In the genomic region with DNA sequence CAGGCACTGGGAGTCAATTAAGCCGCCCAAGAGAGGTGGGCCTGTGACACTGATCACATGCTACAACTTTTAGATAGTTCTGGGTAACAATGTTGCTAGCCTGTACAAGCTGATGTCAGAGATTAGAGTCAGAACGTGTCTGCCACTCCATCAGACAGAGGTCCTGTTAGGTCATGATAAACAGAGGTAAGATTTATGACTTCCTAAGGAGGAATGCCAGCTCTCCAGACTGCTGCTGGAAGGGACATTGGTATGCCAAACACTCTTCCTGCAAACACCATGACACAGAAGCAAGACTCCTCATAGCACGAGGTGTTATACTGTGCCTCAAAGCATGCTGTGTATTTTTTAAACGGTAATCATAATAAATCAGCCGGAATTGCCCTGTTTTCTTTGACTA, we compare ENCODE assay signal across 18 mouse cellular contexts.
DNase-seq lines count a peak whose midpoint lies in the region; ATAC-seq and TF ChIP-seq lines count a peak whose summit lies in the region.
"Had no signal": no experiment of that assay in that cellular context is flagged by ENCODE, and none has a peak within 500 bp of the region (broad histone marks: within the 10 kb centered on the region; RNA-seq: fewer than 3 reads in every experiment).

No protein-coding gene starts in this region.

- no peak overlapping the region for H3K27ac ChIP-seq in kidney, embryonic 16.5 days (ENCODE audit: low read length)
- H3K27ac ChIP-seq in limb, embryonic 10.5 days: peak overlapping the region; percentile 50; the same call in 1 of the 2 replicates
- H3K27ac ChIP-seq in lung, postnatal 0 days (ENCODE audit: low read length): no peak overlapping the region
- H3K27ac ChIP-seq: forebrain, embryonic 12.5 days; heart, embryonic 13.5 days; hindbrain, embryonic 14.5 days; intestine, embryonic 15.5 days; macrophage; neural tube, embryonic 13.5 days had no signal

- H3K9me3 ChIP-seq in kidney, embryonic 16.5 days (ENCODE audit: low read length): no peaks in the 10 kb centered on the region
- H3K9me3 ChIP-seq in limb, embryonic 10.5 days (replicated peaks): no peaks in the 10 kb centered on the region
- H3K9me3 ChIP-seq in lung, postnatal 0 days (ENCODE audit: low read length): no peaks in the 10 kb centered on the region
- H3K9me3 ChIP-seq: forebrain, embryonic 12.5 days; heart, embryonic 13.5 days; intestine, embryonic 15.5 days; neural tube, embryonic 13.5 days had no signal

- no peaks in the 10 kb centered on the region for H3K36me3 ChIP-seq in kidney, embryonic 16.5 days (ENCODE audit: insufficient read depth, low read length)
- no peaks in the 10 kb centered on the region for H3K36me3 ChIP-seq in limb, embryonic 10.5 days
- H3K36me3 ChIP-seq in lung, postnatal 0 days (ENCODE audit: insufficient read depth, low read length): no peaks in the 10 kb centered on the region
- H3K36me3 ChIP-seq: forebrain, embryonic 12.5 days; heart, embryonic 13.5 days; intestine, embryonic 15.5 days; neural tube, embryonic 13.5 days had no signal

- no peak for DNase-seq in kidney, postnatal 10 days
- DNase-seq in limb, embryonic 10.5 days (ENCODE audit: low spot score): no peak
- DNase-seq in lung, postnatal 0 days (ENCODE audit: low spot score): peak; percentile 44
- peak; percentile 37 for DNase-seq in yolk sac, embryonic 10.5 days (ENCODE audit: low spot score)
- DNase-seq in left cerebral cortex, postnatal 4 days: no peak
- DNase-seq: adrenal gland, postnatal 10 days; cerebellum, adult 9-10 months; heart, adult 18-20 months; thymus, postnatal 25 days had no signal

- TF ChIP-seq EP300 in lung, postnatal 0 days (IDR thresholded peaks at IDR 0.05): peak; percentile 76

- H3K27me3 ChIP-seq in kidney, embryonic 16.5 days (ENCODE audit: insufficient read depth, low read length): no peaks in the 10 kb centered on the region
- H3K27me3 ChIP-seq in limb, embryonic 10.5 days (ENCODE audit: low read depth, poor library complexity, severe bottlenecking): no peaks in the 10 kb centered on the region
- H3K27me3 ChIP-seq in lung, postnatal 0 days (replicated peaks; ENCODE audit: insufficient read depth, low read length): no peaks in the 10 kb centered on the region
- H3K27me3 ChIP-seq: forebrain, embryonic 12.5 days; heart, embryonic 13.5 days; intestine, embryonic 15.5 days; neural tube, embryonic 13.5 days had no signal

- WGBS in kidney, embryonic 16.5 days: 31% methylated on average over 5 of the region's 5 CpGs
- WGBS in limb, embryonic 10.5 days: 36% methylated on average over 5 of the region's 5 CpGs
- WGBS in lung, postnatal 0 days: 14% methylated on average over 5 of the region's 5 CpGs

- no peak overlapping the region for H3K4me3 ChIP-seq in kidney, embryonic 16.5 days (ENCODE audit: low read length)
- no peak overlapping the region for H3K4me3 ChIP-seq in limb, embryonic 10.5 days
- H3K4me3 ChIP-seq in lung, postnatal 0 days (ENCODE audit: low read depth, low read length): no peak overlapping the region
- H3K4me3 ChIP-seq: forebrain, embryonic 12.5 days; heart, embryonic 13.5 days; intestine, embryonic 15.5 days; neural tube, embryonic 13.5 days had no signal

- H3K9ac ChIP-seq in kidney, embryonic 16.5 days (replicated peaks; ENCODE audit: low read length): no peak overlapping the region
- no peak overlapping the region for H3K9ac ChIP-seq in lung, postnatal 0 days (replicated peaks; ENCODE audit: low read depth)
- H3K9ac ChIP-seq: forebrain, embryonic 12.5 days; heart, embryonic 13.5 days; hindbrain, embryonic 14.5 days; intestine, embryonic 15.5 days; neural tube, embryonic 13.5 days had no signal

- intact Hi-C loops in left cerebral cortex, postnatal 4 days (cut with DNase I): no loop called here

- ATAC-seq in kidney, embryonic 16.5 days (ENCODE audit: low FRiP score, low TSS enrichment): peak; percentile 9; the same call in 1 of the 2 replicates
- ATAC-seq in lung, postnatal 0 days: peak; percentile 83
- no peak for ATAC-seq in monocyte, adult 5-6 weeks (replicated peaks; ENCODE audit: insufficient number of reproducible peaks, low FRiP score, low TSS enrichment, poor library complexity, severe bottlenecking)
- ATAC-seq: intestine, embryonic 15.5 days had no signal

- H3K4me1 ChIP-seq in kidney, embryonic 16.5 days (ENCODE audit: insufficient read depth, low read length): no peaks in the 10 kb centered on the region
- H3K4me1 ChIP-seq in limb, embryonic 10.5 days: peaks cover 23% of the 10 kb centered on the region
- H3K4me1 ChIP-seq in lung, postnatal 0 days (ENCODE audit: insufficient read depth, low read depth, low read length): no peaks in the 10 kb centered on the region; the same call in 1 of the 2 replicates
- H3K4me1 ChIP-seq: forebrain, embryonic 12.5 days; heart, embryonic 13.5 days; intestine, embryonic 15.5 days; neural tube, embryonic 13.5 days had no signal

- no peak overlapping the region for H3K4me2 ChIP-seq in kidney, embryonic 16.5 days (replicated peaks; ENCODE audit: low read depth, low read length)
- H3K4me2 ChIP-seq in lung, postnatal 0 days (replicated peaks; ENCODE audit: low read depth, low read length): no peak overlapping the region
- H3K4me2 ChIP-seq: forebrain, embryonic 12.5 days; heart, embryonic 13.5 days; hindbrain, embryonic 14.5 days; intestine, embryonic 15.5 days; midbrain, embryonic 11.5 days; neural tube, embryonic 13.5 days had no signal

- no peak for TF ChIP-seq CTCF in lung, postnatal 0 days (IDR thresholded peaks at IDR 0.05)

Comparison
In these comparisons a context has a peak if more than half of its experiments do, and no peak if none do; other contexts are left out.
1. DNase-seq: peak in lung, postnatal 0 days (single experiment) and yolk sac, embryonic 10.5 days (single experiment); none in kidney, postnatal 10 days (single experiment), limb, embryonic 10.5 days (single experiment) and left cerebral cortex, postnatal 4 days (single experiment).